Mouse (Mus musculus) olfactory bulb, adult 2 months (tissue): ENCODE measurements around the gene Pfn3.

Experiments used
- CTCF ChIP-seq: fragments of 200-500 bp; IDR thresholded peaks from 2 replicates; pipeline ENCODE4 v1.5.1; 2012; ENCODE audit warnings: low read depth, mild to moderate bottlenecking, low read length, moderate library complexity; ENCODE audit not compliant: insufficient read depth
- POLR2A ChIP-seq: fragments of 200-500 bp; IDR thresholded peaks from 2 replicates; pipeline ENCODE4 v1.6.1; 2012; ENCODE audit warnings: mild to moderate bottlenecking, low read depth, low read length, moderate library complexity; ENCODE audit not compliant: insufficient read depth

- TF ChIP-seq CTCF, result peak; percentile 87
- TF ChIP-seq POLR2A, result no peak
These were observed 9.9 kb downstream of the Pfn3 start for GRCm38 (mm10) chr13:55404853-55405782.
